Mouse (Mus musculus): ENCODE measurements around the gene Smim22.

- TF ChIP-seq EP300 (IDR thresholded peaks at IDR 0.05; ENCODE audit: low read depth) (no peak), CTCF (IDR thresholded peaks at IDR 0.05; ENCODE audit: low read depth) (no peak)
These were observed 4.2 kb downstream of the Smim22 start for GRCm38 (mm10) chr16:5011285-5011684.

Data from liver, postnatal 0 days (tissue).